Mouse (Mus musculus) gastrocnemius, postnatal 36 days (tissue): ENCODE data around the gene Mapkapk2. TPM values are rescaled to one million over a fixed set of nuclear protein-coding genes. Genes with fewer than 3 reads are reported as not detected.
A peak's percentile ranks its signal among the peaks of the same experiment; 100 is the strongest.

Experiments
- DNase-seq, 2 experiments: peaks; one replicate each; pipeline ENCODE4 v3.0.0; 2022
- intact Hi-C: fragments of 180-260 bp; cut with DNase I; formaldehyde crosslinking; loops from one replicate; pipeline ENCODE4 v1.15.1; 2025
- total RNA-seq, 2 experiments: library from RNA; stranded (reverse); gene quantifications; 2 replicates each; pipeline ENCODE4 v1.2.3; 2021

The Mapkapk2 gene
- total RNA-seq, 2 experiments from 2014 or later = 214 to 237 TPM

- no peak for DNase-seq
- intact Hi-C loops = loop anchor here (5.0 kb wide), 1 partner anchor 141 kb away; no protein-coding TSS in a partner anchor
Measured at GRCm38 (mm10) chr1:131116430-131117011, 18.9 kb upstream of the Mapkapk2 start.

DNA sequence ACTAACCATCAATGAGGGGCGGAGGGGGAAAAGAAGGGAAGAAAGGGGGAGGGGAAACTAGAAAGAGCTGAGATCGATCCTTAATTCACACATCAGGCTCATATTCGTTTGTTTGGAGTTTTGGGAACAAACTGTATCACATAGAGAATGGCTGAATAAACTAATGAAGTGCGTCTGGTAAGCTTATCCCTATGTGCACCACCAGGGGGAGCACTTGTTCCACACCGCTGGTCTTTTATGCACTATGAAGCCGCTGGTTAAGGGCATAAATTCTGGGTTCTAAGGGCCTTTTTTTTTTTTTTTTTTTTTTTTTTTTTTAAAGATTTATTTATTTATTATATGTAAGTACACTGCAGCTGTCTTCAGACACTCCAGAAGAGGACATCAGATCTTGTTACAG lies 18.3 kb upstream of the Mapkapk2 start:
- intact Hi-C loops = loop anchor here (2.0 to 5.0 kb wide), 2 partner anchors 39 to 141 kb away; no protein-coding TSS in a partner anchor
- peak in 1 of 2 experiments; percentile 35 for DNase-seq

- no peak for DNase-seq
- intact Hi-C loops = no loop called here
Measured at GRCm38 (mm10) chr1:131112576-131112975, 14.9 kb upstream of the Mapkapk2 start.

DNA sequence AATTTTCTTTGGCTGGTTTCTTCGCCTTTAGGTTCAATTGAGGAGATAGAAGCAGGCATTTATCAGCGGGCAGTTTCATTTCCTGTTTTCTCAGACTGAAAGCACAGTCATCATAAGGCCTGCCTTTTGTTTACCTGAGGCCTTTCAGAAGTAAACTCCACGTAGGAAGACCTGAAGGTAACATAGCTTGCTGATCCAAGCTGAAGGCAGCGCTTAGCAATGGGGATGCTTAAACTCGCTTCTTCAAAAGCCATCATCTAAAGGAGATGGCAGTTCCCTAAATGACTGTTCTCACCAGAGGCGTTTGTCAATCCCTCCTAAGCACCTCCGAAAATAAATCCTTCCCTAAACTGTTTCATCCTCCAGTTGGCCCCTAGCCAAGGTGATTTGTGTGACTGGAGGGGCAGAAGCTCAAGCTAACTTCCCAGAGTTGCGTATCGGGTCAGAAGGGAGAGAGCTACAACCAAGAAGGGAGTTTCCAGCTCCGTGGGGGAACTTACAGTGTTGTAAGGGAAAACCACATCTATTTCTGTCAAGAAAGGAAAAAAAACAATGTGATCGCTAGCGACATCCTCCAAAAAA lies 13.0 kb upstream of the Mapkapk2 start:
- intact Hi-C loops = no loop called here
- no peak for DNase-seq

- intact Hi-C loops = no loop called here
- DNase-seq = no peak
Measured at GRCm38 (mm10) chr1:131107575-131108308, 10.1 kb upstream of the Mapkapk2 start.

DNA sequence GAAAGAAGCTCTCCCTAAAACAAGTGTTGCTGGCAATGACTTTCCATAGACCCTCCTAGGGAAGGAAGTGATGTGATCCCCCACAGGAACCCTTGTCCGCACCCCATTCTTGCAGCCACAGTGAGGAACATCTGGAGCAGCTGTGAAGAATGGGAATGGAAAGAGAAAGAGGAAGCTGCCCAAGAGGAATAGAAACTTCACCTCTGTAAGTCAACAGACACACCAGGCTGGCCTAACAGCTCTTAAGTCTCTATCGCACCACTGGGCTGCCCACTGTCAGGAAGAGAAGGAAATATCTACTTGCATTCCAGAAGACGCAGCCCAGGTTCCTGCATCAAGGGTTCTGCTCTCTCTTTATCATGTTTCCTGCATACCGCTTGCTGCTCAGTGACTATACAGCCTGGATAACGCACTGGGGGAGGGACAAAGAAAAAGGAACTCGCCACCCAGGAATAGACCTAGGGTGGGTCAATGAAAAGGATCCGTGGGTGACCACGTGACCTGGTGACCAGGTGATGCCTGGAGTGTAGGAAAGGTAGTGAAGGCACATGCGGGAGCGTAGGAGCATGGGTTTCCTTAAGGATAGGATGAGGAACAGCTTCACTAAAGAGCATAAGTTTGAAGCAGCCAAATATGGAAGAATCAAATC lies 6.3 kb upstream of the Mapkapk2 start:
- no peak for DNase-seq
- intact Hi-C loops = no loop called here

- DNase-seq = no peak
- intact Hi-C loops = no loop called here
Measured at GRCm38 (mm10) chr1:131100808-131101207, 3.2 kb upstream of the Mapkapk2 start.

- peak; percentile 46 to 61 for DNase-seq
- intact Hi-C loops = loop anchor here (5.0 kb wide), 1 partner anchor 35 kb away; no protein-coding TSS in a partner anchor
Measured at GRCm38 (mm10) chr1:131096803-131097699, 575 bp downstream of the Mapkapk2 start.

DNA sequence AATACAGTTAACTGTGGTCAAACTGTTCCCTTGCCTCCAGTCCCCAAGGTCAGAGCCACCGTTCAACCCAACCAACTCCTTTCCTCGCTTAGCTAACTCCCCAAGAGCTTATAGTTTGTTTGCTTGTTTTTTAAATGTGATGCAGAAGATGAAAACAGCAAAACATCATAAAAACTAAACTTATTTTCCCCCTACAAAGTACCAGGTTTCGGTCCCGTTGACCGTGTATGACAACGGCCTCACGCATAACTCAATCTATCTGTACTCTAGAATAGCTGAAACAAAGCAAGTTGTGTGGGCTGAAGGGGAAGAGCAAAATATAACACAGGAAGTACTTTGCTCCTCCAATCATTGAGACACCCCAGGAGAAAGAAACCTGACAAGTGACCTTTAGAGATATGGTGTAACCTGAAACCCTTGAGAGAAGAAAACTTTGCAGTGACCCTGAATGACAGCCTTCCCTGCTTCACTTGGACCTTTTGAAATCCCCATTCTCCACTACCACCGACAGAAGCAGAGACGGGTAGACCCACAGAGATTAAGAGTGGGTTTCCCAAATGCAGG lies 1.4 kb downstream of the Mapkapk2 start:
- intact Hi-C loops = loop anchor here (5.0 kb wide), 1 partner anchor 34 kb away; no protein-coding TSS in a partner anchor

DNA sequence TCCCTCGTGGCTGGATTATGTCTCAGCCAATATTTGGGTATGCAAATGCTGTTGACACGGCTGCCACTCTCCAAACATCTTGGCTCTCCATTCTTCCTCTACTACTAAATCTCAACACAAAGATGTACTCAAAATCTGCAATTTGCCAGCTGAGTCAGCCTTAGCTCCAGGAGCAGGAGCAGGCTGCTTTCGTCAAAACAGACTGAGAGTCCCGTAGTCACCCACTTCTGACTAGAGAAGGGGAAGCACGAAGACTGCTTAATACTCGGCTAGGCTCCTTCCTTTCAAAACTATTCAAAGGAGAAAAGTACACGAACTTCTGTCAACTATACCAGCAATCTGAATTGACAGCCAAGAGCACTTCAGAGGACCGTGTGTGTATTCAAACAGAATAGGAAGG lies 2.1 kb downstream of the Mapkapk2 start:
- intact Hi-C loops = loop anchor here (5.0 kb wide), 1 partner anchor 33 kb away; no protein-coding TSS in a partner anchor
- DNase-seq = no peak

More for the DNA sequence above, 1.4 kb downstream of the Mapkapk2 start:
- no peak for DNase-seq

DNA sequence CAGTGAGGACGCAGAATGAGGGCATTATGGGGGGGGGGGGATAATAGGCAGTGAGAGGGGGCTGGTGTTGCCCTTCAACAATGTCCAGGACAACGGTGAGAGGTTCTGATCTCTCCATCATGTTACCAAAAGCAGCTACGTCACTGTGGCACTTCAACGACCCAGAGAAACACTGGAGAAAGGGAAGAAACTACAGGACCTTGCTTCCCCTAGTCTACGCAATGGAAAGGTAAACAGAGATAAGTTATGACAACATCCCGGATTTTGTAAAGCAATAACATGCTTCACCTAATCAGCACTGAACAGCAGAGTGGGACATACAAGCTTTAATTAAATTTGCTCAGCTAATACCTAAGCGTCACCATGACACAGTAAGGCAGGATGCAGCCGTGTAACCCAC lies 3.7 kb downstream of the Mapkapk2 start:
- DNase-seq = no peak
- intact Hi-C loops = no loop called here

DNA sequence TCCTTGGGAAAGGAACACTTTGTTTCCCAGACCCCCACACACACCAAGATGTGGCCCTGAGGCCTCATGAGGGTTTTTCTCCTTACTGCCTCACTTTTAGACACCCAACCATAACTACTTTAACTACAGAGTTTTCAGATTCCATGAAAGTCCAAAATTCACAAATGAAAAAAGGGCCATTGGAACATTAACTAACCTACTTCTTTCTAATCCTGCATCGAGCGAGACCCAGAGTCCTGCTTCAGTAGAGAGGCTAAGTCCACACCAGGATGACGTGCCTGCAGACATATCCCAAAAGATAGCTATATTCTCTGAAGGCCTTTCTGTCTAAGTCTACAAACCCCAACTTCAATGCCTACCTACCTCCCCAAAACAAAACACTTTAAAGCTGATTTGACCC lies 4.8 kb downstream of the Mapkapk2 start:
- DNase-seq = no peak
- intact Hi-C loops = no loop called here

DNA sequence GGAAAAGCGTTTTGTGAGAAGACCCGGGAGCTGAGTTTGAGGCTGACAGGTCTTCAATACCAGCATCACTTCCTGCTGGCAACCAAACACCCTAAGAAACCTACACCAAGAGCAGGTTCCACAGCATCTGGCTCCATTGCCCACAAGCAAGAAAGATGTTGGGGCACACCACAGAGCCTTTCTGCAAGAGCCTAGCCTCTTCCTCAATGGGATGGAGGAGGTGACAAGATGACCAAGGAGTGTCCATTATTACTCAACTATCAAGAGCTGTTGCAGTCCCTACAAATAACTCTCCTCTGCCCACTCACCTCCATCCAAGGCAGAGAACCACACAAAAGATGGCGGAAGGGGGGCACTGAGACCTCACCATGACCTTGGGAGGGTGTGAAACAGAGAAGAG lies 5.5 kb downstream of the Mapkapk2 start:
- no peak for DNase-seq
- intact Hi-C loops = no loop called here

GRCm38 (mm10) chr1:131091481-131091880 lies 6.1 kb downstream of the Mapkapk2 start:
- intact Hi-C loops = no loop called here
- DNase-seq = no peak

- DNase-seq = no peak
- intact Hi-C loops = no loop called here
Measured at GRCm38 (mm10) chr1:131090877-131091276, 6.7 kb downstream of the Mapkapk2 start.

- intact Hi-C loops = no loop called here
- no peak for DNase-seq
Measured at GRCm38 (mm10) chr1:131090261-131090660, 7.4 kb downstream of the Mapkapk2 start.

GRCm38 (mm10) chr1:131089525-131090127 lies 8.0 kb downstream of the Mapkapk2 start:
- DNase-seq = no peak
- intact Hi-C loops = no loop called here

GRCm38 (mm10) chr1:131088547-131088946 lies 9.1 kb downstream of the Mapkapk2 start:
- intact Hi-C loops = no loop called here
- no peak for DNase-seq

DNA sequence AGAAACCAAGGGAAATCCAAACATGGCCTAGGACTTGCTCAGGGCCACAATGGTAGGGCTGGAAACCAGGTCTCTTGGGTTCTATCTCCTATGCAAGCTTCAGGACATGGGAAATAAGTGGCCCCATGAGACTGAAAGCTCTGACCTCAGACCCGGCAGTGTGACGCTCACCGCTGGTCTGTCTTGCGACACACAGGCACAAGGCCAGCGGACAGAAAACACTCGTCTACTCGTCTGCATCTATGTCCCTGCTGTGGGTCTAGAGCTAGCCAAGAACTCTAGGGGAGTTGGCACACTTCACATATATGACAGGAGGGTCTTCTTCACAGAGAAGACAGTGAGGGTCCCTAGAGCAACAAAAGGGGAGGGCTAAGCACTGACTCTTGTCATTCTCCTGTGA lies 10.7 kb downstream of the Mapkapk2 start:
- DNase-seq = peak in 1 of 2 experiments; percentile 40
- intact Hi-C loops = no loop called here
